Mouse (Mus musculus): ENCODE results near the gene Gm45785. TPM values are rescaled to one million over a fixed set of nuclear protein-coding genes. Genes with fewer than 3 reads are reported as not detected.
A peak's percentile ranks its signal among the peaks of the same experiment; 100 is the strongest.

Gm45785 gene
- total RNA-seq, 2 experiments from 2014 or later, result not detected

DNA sequence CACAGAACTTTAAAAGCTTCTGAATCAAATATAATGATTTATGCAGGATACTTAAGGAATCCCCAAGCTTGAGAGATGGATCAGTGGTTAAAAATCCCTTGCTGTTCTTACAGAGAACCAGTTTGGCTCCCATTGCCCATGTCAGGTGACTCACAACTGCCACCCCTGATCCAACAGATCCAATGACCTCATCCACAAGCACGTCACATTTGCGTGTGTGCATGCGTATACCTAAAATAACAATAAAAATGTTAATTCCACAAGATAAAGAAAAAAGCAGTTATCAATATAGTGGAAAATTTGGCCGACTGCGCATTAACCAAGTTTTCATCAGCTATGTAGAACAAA lies 34.9 kb downstream of the Gm45785 start:
- intact Hi-C loops (cut with DNase I), result no loop called here
- H3K27ac ChIP-seq, result no peak overlapping the region
- H3K4me3 ChIP-seq, result no peak overlapping the region; the same call in 1 of the 2 replicates
- no peak for DNase-seq
- no peak for TF ChIP-seq CTCF (IDR thresholded peaks at IDR 0.05)

DNA sequence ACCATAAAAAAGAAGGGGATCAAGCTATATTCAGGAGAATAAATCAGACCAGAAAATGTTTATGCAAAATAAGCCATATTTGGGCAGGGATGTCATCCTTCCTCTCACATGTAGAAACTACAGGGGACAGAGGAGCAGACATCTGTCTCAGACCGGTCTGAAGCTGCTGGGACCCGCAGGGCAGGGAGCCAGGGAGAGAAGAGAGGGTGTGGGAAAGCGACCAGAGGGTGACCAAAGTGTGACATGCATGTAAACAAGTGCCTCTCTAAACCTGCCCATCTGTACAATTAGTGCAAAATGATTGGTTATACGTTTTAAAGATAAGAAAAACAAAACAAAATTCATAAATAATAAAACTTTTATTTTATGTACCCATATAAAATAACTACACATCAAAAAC lies 36.0 kb downstream of the Gm45785 start:
- no peak overlapping the region for H3K27ac ChIP-seq
- intact Hi-C loops (cut with DNase I), result no loop called here
- TF ChIP-seq CTCF (IDR thresholded peaks at IDR 0.05), result no peak
- no peak for DNase-seq
- no peak overlapping the region for H3K4me3 ChIP-seq

DNA sequence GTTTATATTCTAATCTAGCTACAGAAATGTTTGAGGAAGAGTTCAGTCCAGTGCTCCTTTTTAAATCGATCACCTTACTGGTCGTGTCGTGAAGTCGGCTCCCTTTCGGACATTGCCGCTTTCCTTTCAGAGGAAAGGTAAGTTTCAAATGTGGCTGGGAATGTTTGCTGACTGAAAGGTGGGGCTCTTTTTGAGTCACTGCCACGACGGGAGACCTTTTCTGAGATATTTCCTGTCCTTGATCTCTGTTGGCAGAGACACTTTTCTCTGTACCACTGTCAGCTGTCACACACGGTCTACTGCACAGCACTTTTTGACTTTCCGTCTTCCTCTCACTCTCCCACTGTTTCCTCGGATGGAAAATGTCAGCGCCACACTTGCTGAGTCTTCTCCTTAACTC lies 43.3 kb downstream of the Gm45785 start:
- no peak overlapping the region for H3K27ac ChIP-seq
- intact Hi-C loops (cut with DNase I), result no loop called here
- TF ChIP-seq CTCF (IDR thresholded peaks at IDR 0.05), result no peak
- no peak for DNase-seq
- H3K4me3 ChIP-seq, result no peak overlapping the region

DNA sequence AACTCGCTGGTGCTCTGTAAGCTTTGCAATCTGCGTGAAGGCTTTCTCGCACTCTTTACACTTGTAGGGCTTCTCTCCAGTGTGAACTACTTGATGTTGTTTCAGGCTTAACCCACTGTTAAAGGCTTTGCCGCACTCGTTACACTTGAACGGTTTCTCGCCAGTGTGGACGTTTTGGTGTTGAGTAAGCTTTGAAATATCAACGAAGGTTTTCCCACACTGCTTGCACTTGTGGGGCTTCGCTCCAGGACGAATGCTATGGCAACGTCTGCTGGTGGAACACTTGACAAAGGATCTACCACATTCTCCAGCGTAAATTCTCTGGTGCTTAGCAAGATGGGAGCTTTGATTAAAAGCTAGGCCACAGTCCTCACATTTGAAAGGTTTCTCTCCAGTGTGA lies 44.4 kb downstream of the Gm45785 start:
- intact Hi-C loops (cut with DNase I), result no loop called here

DNA sequence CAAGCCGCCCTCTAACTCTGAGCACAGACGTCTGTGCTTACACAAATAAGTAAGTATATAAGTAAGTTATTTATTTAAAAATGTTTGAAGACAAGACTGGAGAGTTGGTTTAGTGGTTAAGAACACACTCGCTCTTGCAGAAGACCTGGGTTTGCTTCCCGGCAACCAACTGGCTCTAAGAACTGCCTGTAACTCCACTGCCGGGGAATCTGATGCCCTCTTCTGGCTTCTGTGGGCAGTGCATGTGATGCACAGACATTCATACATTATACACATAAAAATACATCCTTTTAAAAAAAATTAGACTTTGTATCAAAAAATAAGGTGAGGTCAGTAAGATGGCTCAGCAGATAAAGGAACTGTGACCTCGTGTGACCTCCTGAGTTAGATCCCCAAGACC lies 45.6 kb downstream of the Gm45785 start:
- Histone ChIP-seq H3K4me3 (no peak overlapping the region), H3K27ac (no peak overlapping the region)
- intact Hi-C loops (cut with DNase I), result no loop called here
- no peak for TF ChIP-seq CTCF (IDR thresholded peaks at IDR 0.05)
- no peak for DNase-seq

More for the DNA sequence above, 44.4 kb downstream of the Gm45785 start:
- Histone ChIP-seq H3K27ac (no peak overlapping the region), H3K4me3 (no peak overlapping the region)
- TF ChIP-seq CTCF (IDR thresholded peaks at IDR 0.05), result no peak
- no peak for DNase-seq

DNA sequence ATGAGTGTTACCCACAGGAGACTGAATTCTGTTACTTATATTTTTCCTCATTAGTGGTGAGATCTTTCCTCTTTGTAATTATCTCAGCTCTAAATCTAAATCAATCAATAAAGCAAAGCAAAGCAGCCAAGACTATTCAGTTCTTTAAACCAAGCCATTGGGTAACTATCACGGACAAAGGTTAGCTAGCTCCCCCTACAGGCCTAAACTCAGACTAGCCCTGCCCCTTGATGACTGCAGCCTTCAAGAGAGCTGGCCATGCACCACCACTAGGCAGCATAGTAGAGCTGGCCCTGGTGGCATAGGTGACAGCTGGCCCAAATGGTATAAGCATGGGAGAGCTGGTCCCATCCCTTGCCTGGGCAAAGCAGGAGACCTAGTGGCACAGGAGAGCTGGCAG lies 50.4 kb downstream of the Gm45785 start:
- peak; percentile 34; the same call in 1 of the 2 replicates for TF ChIP-seq CTCF (IDR thresholded peaks at IDR 0.05)
- intact Hi-C loops (cut with DNase I), result no loop called here
- Histone ChIP-seq H3K27ac (no peak overlapping the region), H3K4me3 (no peak overlapping the region)
- no peak for DNase-seq

DNA sequence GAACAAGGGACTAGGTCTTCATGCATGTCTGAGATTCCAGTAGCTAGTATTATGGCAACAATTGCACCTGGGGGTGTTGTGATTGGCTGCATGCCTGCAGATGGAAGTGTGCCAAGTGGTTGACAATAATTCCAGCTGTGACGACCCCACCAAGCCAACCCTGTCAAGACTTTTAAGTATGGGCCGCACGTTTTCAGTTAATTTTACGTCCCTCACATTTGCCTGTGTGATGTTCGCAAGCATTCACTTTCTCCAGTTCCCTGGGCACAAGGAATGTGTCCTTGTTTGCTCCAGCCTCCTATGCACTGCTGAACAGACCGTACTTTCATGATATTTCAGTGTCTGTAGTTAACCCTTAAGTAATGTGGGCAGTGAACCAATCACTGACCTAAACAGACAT lies 53.5 kb downstream of the Gm45785 start:
- H3K27ac ChIP-seq, result no peak overlapping the region
- H3K4me3 ChIP-seq, result no peak overlapping the region
- no peak for DNase-seq
- intact Hi-C loops (cut with DNase I), result no loop called here
- TF ChIP-seq CTCF (IDR thresholded peaks at IDR 0.05), result no peak

DNA sequence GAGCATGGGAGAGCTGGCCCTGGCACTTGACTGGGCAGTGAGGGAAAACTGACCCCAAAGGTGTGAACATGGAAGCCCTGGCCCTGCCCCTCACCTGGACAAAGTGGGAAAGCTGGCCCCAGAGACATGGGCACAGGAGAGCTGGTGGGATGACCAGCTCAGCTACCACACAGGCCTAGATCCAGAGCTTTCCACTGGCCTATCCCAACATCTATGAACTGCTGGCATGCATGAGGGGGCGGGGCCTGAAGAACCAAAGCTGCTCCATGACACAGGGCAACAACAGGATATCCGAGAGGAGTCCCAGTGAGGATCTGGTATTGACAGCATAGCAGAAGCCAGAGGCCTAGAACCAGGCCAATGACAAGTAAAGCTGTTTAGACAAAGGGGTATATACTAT lies 57.9 kb downstream of the Gm45785 start:
- H3K27ac ChIP-seq, result no peak overlapping the region
- DNase-seq, result no peak
- intact Hi-C loops (cut with DNase I), result no loop called here
- TF ChIP-seq CTCF (IDR thresholded peaks at IDR 0.05), result no peak
- H3K4me3 ChIP-seq, result no peak overlapping the region

DNA sequence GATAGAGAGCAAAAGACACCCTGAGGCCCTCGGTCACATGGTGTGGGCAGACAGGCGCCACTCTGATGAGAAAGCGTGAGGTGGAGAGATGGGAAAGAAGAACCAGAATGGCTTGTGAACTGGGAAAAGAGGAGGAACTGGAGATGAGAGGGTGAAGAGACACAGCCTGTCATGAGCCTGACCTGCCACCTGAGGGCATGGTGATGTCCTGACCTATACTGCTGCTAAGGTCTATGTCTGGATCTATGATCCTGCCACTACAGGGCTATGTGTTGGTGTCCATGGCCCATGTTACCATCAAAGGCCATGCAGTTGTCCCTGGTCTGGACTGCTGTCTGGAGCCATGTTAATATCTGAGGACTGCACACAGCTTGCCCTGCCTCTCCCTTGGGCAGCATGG lies 58.5 kb downstream of the Gm45785 start:
- intact Hi-C loops (cut with DNase I), result no loop called here

DNA sequence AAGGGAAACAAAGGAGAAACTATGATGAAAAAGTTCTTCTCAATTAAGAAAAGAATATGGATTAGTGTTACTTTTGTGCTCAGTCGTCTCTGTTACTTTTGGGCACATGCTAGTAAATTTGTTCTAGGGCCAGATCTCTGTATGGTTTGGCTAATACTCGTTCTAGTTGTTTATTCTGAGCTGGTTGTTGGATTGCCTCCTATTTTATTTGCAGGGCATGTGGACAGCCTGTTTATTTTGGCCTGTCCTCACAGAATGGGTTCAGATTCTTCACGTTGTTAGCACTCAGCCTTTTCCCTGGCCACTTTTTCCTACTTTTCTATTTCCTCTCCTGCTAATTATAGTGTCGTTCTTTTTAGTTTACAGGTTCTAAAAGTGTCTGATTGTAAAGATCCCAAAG lies 62.6 kb downstream of the Gm45785 start:
- intact Hi-C loops (cut with DNase I), result no loop called here
- no peak overlapping the region for H3K4me3 ChIP-seq
- TF ChIP-seq CTCF (IDR thresholded peaks at IDR 0.05), result no peak
- no peak for DNase-seq
- no peak overlapping the region for H3K27ac ChIP-seq

More for the DNA sequence above, 58.5 kb downstream of the Gm45785 start:
- H3K4me3 ChIP-seq, result no peak overlapping the region
- TF ChIP-seq CTCF (IDR thresholded peaks at IDR 0.05), result no peak
- no peak for DNase-seq
- H3K27ac ChIP-seq, result no peak overlapping the region

DNA sequence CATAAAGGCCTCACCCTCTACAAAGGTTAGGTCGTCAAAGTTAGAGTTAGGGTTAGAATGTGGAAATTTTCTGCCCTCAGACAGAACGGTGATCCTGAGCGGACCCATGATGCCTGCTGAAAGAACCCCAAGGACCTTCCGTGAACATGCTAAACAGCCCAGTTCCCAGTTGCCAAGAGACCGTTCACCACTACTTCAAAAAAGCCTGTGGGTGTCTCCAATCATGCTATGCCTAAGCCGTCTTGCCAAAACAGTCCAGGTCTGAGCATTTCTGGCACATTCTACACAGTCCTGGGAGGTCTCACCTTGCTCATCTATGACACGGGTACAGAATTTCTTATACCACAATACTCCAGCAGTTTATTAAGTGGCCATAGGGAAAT lies 68.1 kb downstream of the Gm45785 start:
- intact Hi-C loops (cut with DNase I), result no loop called here
- no peak for DNase-seq
- Histone ChIP-seq H3K4me3 (no peak overlapping the region), H3K27ac (no peak overlapping the region)
- no peak for TF ChIP-seq CTCF (IDR thresholded peaks at IDR 0.05)

DNA sequence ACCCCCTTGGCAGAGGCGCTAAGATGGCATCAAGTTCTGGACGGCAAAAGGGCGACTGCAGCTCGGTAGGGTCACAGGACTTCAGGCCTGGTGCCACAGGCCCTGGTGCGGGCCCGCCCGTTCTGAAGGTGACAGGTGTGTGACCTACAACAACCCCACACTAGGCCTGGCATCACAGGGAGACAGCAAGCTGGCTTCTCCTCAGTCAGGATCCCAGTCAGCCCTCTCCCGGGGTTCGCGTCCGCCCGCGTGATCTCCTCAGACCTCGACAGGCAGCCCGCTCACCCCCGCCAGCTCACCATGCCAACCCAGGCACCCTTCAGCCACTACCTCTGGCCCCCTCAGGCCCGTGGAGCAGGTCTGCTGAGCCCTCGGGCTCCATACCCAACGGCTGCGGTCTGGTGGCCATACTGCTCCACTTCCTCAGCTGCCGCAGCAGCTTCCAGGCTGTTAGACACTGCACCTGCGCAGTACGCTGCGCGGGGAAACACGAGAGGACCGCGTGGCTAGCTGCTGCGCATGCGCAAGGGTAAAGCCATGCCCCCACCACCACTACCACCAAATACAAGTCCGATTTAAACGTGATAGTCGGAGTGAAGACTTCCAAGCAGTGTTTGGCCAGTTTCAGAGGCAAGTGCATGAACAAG lies 68.6 kb downstream of the Gm45785 start, which contains the start of gene Syce1:
Gene Syce1 (minus strand): TSS at position 447 of the 647 bp plus-strand sequence.
- TF ChIP-seq CTCF (IDR thresholded peaks at IDR 0.05), result no peak
- intact Hi-C loops (cut with DNase I), result no loop called here
- Histone ChIP-seq H3K27ac (no peak within 1 kb of the TSS), H3K4me3 (no peak within 1 kb of the TSS)
- no peak for DNase-seq

DNA sequence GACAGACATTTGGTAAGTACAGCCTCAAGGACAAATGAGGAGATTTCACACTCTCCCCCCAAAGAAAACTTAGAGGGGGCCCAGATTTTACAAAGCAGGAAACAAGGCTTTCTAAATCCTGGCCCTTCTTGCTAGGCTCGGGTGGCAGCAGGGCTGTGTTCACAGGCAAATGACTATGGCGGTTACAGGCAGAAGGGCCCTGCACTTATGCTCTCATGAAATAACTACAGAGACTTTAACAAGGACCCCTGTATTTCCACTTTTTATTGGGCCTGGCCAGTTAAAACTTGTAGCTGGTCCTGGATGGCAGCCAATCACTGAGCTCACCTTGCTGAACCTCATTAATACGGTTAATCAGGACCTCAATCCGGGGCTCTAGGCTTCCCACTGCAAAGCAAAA lies 75.6 kb downstream of the Gm45785 start:
- Histone ChIP-seq H3K4me3 (no peak overlapping the region), H3K27ac (no peak overlapping the region)
- DNase-seq, result no peak
- intact Hi-C loops (cut with DNase I), result no loop called here
- no peak for TF ChIP-seq CTCF (IDR thresholded peaks at IDR 0.05)

Other genes with a start within 250 kb of the Gm45785 start
- not detected for gene Olfr61, start 227.4 kb downstream of the Gm45785 start, total RNA-seq (2021)
- not detected for gene Olfr53, start 209.9 kb downstream of the Gm45785 start, total RNA-seq (2021)
- gene Olfr539, start 196.4 kb downstream of the Gm45785 start, total RNA-seq (2021), result not detected
- not detected for gene Olfr45, start 174.4 kb downstream of the Gm45785 start, total RNA-seq (2021)
- not detected for gene Olfr541, start 159.1 kb downstream of the Gm45785 start, total RNA-seq (2021)
- 1 to 10 TPM; 2.6 to 8.8 TPM for gene Cyp2e1, start 92.6 kb downstream of the Gm45785 start, total RNA-seq (2021)
- gene Syce1, start 68.5 kb downstream of the Gm45785 start, total RNA-seq (2021), result not detected
- not detected for gene Zfp941, start 34.2 kb downstream of the Gm45785 start, total RNA-seq (2021)
- not detected for gene Urah, start 21.3 kb downstream of the Gm45785 start, total RNA-seq (2021)
- not detected for gene Scgb1c1, start 10.8 kb downstream of the Gm45785 start, total RNA-seq (2021)
- not detected for gene Odf3, start 8.5 kb downstream of the Gm45785 start, total RNA-seq (2021)
- gene Ric8a, start 626 bp upstream of the Gm45785 start, total RNA-seq (2021), result 10 to 100 TPM; 12.7 TPM
- gene Bet1l, start 1.2 kb upstream of the Gm45785 start, total RNA-seq (2021), result 1 to 10 TPM; 6.0 to 6.9 TPM
- 10 to 100 TPM; 84.5 to 89.3 TPM for gene Psmd13, start 25.6 kb upstream of the Gm45785 start, total RNA-seq (2021)
- gene Sirt3, start 26.0 kb upstream of the Gm45785 start, total RNA-seq (2021), result 10 to 100 TPM; 20.4 to 27.3 TPM
- gene Cox8b, start 44.1 kb upstream of the Gm45785 start, total RNA-seq (2021), result 1,000 to 10,000 TPM; 2,055 to 2,295 TPM
- gene Nlrp6, start 64.6 kb upstream of the Gm45785 start, total RNA-seq (2021), result not detected
- gene Pgghg, start 85.1 kb upstream of the Gm45785 start, total RNA-seq (2021), result 1 to 10 TPM; 3.8 to 5.6 TPM
- under 1 TPM in 1 of 2 experiments, not detected in 1; 0.33 TPM for gene Ifitm5, start 94.0 kb upstream of the Gm45785 start, total RNA-seq (2021)
- not detected for gene Gm45717, start 99.6 kb upstream of the Gm45785 start, total RNA-seq (2021)
- gene Ifitm2, start 99.7 kb upstream of the Gm45785 start, total RNA-seq (2021), result 10 to 100 TPM; 42.2 to 82.6 TPM
- gene Ifitm1, start 110.9 kb upstream of the Gm45785 start, total RNA-seq (2021), result 1 to 10 TPM in 1 of 2 experiments, under 1 TPM in 1; 0.69 to 1.4 TPM
- 10 to 100 TPM; 30.8 to 49.0 TPM for gene Ifitm3, start 154.4 kb upstream of the Gm45785 start, total RNA-seq (2021)
- gene Ifitm6, start 161.6 kb upstream of the Gm45785 start, total RNA-seq (2021), result not detected
- gene Gm17387, start 172.8 kb upstream of the Gm45785 start, total RNA-seq (2021), result not detected
- under 1 TPM; 0.17 to 0.18 TPM for gene B4galnt4, start 204.8 kb upstream of the Gm45785 start, total RNA-seq (2021)
- gene Pkp3, start 221.9 kb upstream of the Gm45785 start, total RNA-seq (2021), result not detected
- 1 to 10 TPM; 1.7 TPM for gene Sigirr, start 244.2 kb upstream of the Gm45785 start, total RNA-seq (2021)

All from gastrocnemius, adult 2 months (tissue).